8 mouse cellular contexts compared by ENCODE assay signal in genomic region chr1:132389886-132390585, GRCm38 (mm10). TPM values are rescaled to one million over a fixed set of nuclear protein-coding genes. Genes with fewer than 3 reads are reported as not detected.
DNase-seq lines count a peak whose midpoint lies in the region; ATAC-seq lines count a peak whose summit lies in the region.

No protein-coding gene starts in this region.

- ATAC-seq in frontal cortex, adult (ENCODE audit: low TSS enrichment) = 0 out of 2 replicates have a peak, but pooled peaks have one; percentile 18

- H3K27me3 ChIP-seq in limb, embryonic 10.5 days (ENCODE audit: low read depth, poor library complexity, severe bottlenecking) = no peaks in the 10 kb centered on the region
- H3K27me3 ChIP-seq in midbrain, embryonic 10.5 days (ENCODE audit: low read depth, poor library complexity, severe bottlenecking) = 0 out of 2 replicates have a peak, but pooled peaks cover 6% of the 10 kb centered on the region

- peak overlapping the region; percentile 79 for H3K4me3 ChIP-seq in limb, embryonic 10.5 days
- peak overlapping the region; percentile 85 for H3K4me3 ChIP-seq in midbrain, embryonic 10.5 days

- H3K27ac ChIP-seq in limb, embryonic 10.5 days = peak overlapping the region; percentile 94
- H3K27ac ChIP-seq in midbrain, embryonic 10.5 days (replicated peaks) = peak overlapping the region; percentile 98

- peaks cover 4% of the 10 kb centered on the region for H3K36me3 ChIP-seq in limb, embryonic 10.5 days
- no peaks in the 10 kb centered on the region; the same call in 1 of the 2 replicates for H3K36me3 ChIP-seq in midbrain, embryonic 10.5 days

- 23% methylated on average over 15 of the region's 15 CpGs for whole genome bisulfite sequencing in limb, embryonic 10.5 days
- WGBS in midbrain, embryonic 10.5 days = 25% methylated on average over 15 of the region's 15 CpGs

- H3K4me1 ChIP-seq in limb, embryonic 10.5 days = peaks cover 64% of the 10 kb centered on the region
- H3K4me1 ChIP-seq in midbrain, embryonic 10.5 days = peaks cover 66% of the 10 kb centered on the region

- H3K9me3 ChIP-seq in limb, embryonic 10.5 days (replicated peaks) = no peaks in the 10 kb centered on the region
- no peaks in the 10 kb centered on the region for H3K9me3 ChIP-seq in midbrain, embryonic 10.5 days (replicated peaks)

- DNase-seq in frontal cortex, postnatal 14 days (ENCODE audit: low spot score in 2 of 2) = no peak
- peak; percentile 86 to 90 for DNase-seq in cerebellum, postnatal 10 days
- DNase-seq in gastrocnemius, adult 8-10 months (ENCODE audit: low spot score in 2 of 2) = peak; percentile 62 to 79
- DNase-seq in induced T-regulatory cell, adult 2 months (ENCODE audit: low read depth) = peak; percentile 53
- peak; percentile 58 for DNase-seq in limb, embryonic 10.5 days (ENCODE audit: low spot score)
- DNase-seq in midbrain, embryonic 10.5 days (ENCODE audit: low spot score) = peak; percentile 62
- peak; percentile 85 to 87 for DNase-seq in spleen, postnatal 4 days (ENCODE audit: low spot score in 2 of 2)

RNA-seq across cellular contexts. Expression of gene Tmcc2, which starts 1.0 kb away (rescaled TPM):
- 10 to 100 TPM; 38.8 to 60.0 (median 49.4) TPM for total RNA-seq in gastrocnemius, adult 8-10 months (2022)
- polyA plus RNA-seq in limb, embryonic 10.5 days (2016; fragmentation: Nextera tagmentation; extraction: Ambion mirVana) = 7.6 and 8.0 TPM in 2 replicates
- polyA plus RNA-seq in midbrain, embryonic 10.5 days (2016; fragmentation: Nextera tagmentation; extraction: Ambion mirVana) = 9.6 and 13.3 TPM in 2 replicates

RNA-seq across cellular contexts. Expression of gene Dstyk, which starts 27.3 kb away (rescaled TPM):
- total RNA-seq in gastrocnemius, adult 8-10 months (2022) = 10 to 100 TPM in 1 of 4 experiments, 1 to 10 TPM in 3; 7.7 to 11.2 (median 8.5) TPM
- polyA plus RNA-seq in limb, embryonic 10.5 days (2016; fragmentation: Nextera tagmentation; extraction: Ambion mirVana) = 13.3 and 15.9 TPM in 2 replicates
- polyA plus RNA-seq in midbrain, embryonic 10.5 days (2016; fragmentation: Nextera tagmentation; extraction: Ambion mirVana) = 11.8 and 13.9 TPM in 2 replicates

Comparison
In these comparisons a context has a peak if more than half of its experiments do, and no peak if none do; other contexts are left out.
1. DNase-seq: peak in cerebellum, postnatal 10 days (2 of 2), gastrocnemius, adult 8-10 months (2 of 2), induced T-regulatory cell, adult 2 months (single experiment), limb, embryonic 10.5 days (single experiment), midbrain, embryonic 10.5 days (single experiment) and spleen, postnatal 4 days (2 of 2); none in frontal cortex, postnatal 14 days (0 of 2).